Mouse (Mus musculus) liver, postnatal 0 days (tissue): ENCODE results near the gene Fgf8.

Source experiments
- CTCF ChIP-seq: sonication (generic); IDR thresholded peaks from 2 replicates; pipeline ENCODE4 v1.5.1; 2016; ENCODE audit warnings: antibody characterized with exemption, low read depth
- EP300 ChIP-seq: IDR thresholded peaks from 2 replicates; pipeline ENCODE4 v1.6.1; 2016; ENCODE audit warnings: antibody characterized with exemption, low read depth, mild to moderate bottlenecking

DNA sequence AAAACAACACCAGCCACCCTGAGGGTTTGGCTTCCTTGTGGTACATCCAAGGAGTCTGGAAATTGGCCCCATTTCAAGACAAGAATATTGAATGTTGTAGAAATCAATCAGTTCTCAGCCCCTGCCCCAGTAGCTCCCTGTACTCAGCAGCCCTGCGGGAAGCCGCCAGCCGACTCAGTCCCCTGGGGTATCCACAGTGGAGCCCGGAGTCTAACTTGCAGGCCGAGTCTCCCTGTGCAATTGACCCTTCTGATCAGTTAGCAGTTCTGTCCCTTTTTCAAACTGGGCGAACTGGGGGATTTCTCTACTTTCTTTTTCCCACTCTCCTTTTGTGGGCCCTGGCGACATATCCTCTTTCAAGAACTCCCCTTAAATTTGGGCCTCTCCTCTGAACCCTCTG is 1.9 kb downstream of the Fgf8 start:
- TF ChIP-seq EP300 = no peak
- TF ChIP-seq CTCF = no peak
